Mouse (Mus musculus) thymus, adult 2 months (tissue): ENCODE measurements around the gene Mfn2.

Experiments
- CTCF ChIP-seq: fragments of 200-500 bp; IDR thresholded peaks from 2 replicates; pipeline ENCODE4 v1.5.1; 2012; ENCODE audit warnings: mild to moderate bottlenecking, control low read depth, low read length, moderate library complexity, borderline replicate concordance; ENCODE audit not compliant: control insufficient read depth, poor library complexity, insufficient read depth; ENCODE audit errors: extremely low read depth
- POLR2A ChIP-seq: fragments of 200-500 bp; IDR thresholded peaks from 2 replicates; pipeline ENCODE4 v1.6.1; 2012; ENCODE audit warnings: mild to moderate bottlenecking, low read length, control low read depth, moderate library complexity; ENCODE audit not compliant: control insufficient read depth, poor library complexity, insufficient read depth; ENCODE audit errors: extremely low read depth

- TF ChIP-seq POLR2A (no peak), CTCF (no peak)
These were observed 20.4 kb downstream of the Mfn2 start for GRCm38 (mm10) chr4:147884138-147884537.
